18 mouse cellular contexts compared by ENCODE assay signal in the genomic region with DNA sequence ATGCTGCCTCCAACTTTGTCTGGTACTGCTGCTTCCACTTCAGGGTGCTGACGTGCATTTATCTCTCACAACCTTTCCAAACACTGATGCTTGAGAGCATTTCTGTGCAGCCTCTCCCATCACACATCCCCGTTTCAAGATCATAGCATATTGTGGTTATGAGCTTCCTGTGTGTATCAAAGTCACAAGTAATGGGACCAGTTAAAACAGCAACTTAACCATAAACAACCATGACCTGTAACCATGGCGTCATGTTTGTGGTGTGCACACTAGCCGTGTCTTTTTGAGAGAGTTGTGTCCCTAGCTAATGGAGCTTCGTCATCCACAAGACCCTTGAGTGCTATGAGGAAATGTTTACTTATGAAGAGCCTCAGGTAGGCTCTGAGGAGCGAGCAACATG. TPM values are rescaled to one million over a fixed set of nuclear protein-coding genes. Genes with fewer than 3 reads are reported as not detected.
"Had no signal": no experiment of that assay in that cellular context is flagged by ENCODE, and none has a peak within 500 bp of the region (broad histone marks: within the 10 kb centered on the region; RNA-seq: fewer than 3 reads in every experiment).

No protein-coding gene starts in this region.

- H3K4me2 ChIP-seq: limb, embryonic 13.5 days; liver, embryonic 15.5 days; lung, embryonic 14.5 days; midbrain, embryonic 12.5 days; neural tube, embryonic 15.5 days had no signal

- H3K9me3 ChIP-seq: limb, embryonic 13.5 days; liver, embryonic 15.5 days; midbrain, embryonic 12.5 days; neural tube, embryonic 15.5 days had no signal

- H3K9ac ChIP-seq: limb, embryonic 13.5 days; liver, embryonic 15.5 days; lung, embryonic 14.5 days; midbrain, embryonic 12.5 days; neural tube, embryonic 15.5 days had no signal

- DNase-seq: kidney, adult 8-10 months; kidney, postnatal 25 days; left cerebral cortex, postnatal 4 days; lung, embryonic 14.5 days; lung, postnatal 14 days; retina, postnatal 1 day; right cerebral cortex, postnatal 4 days; spleen, adult 18-20 months; thymus, adult 18-20 months had no signal

- ATAC-seq: intestine, postnatal 0 days; midbrain, embryonic 16.5 days had no signal

- H3K27me3 ChIP-seq: limb, embryonic 13.5 days; liver, embryonic 15.5 days; midbrain, embryonic 12.5 days; neural tube, embryonic 15.5 days had no signal

- H3K4me1 ChIP-seq: limb, embryonic 13.5 days; liver, embryonic 15.5 days; midbrain, embryonic 12.5 days; neural tube, embryonic 15.5 days had no signal

- H3K27ac ChIP-seq: layer of hippocampus, adult 2 months; limb, embryonic 13.5 days; liver, embryonic 15.5 days; macrophage; midbrain, embryonic 12.5 days; neural tube, embryonic 15.5 days had no signal

- H3K4me3 ChIP-seq: layer of hippocampus, adult 2 months; limb, embryonic 13.5 days; liver, embryonic 15.5 days; midbrain, embryonic 12.5 days; neural tube, embryonic 15.5 days had no signal

RNA-seq across cellular contexts. Expression of a gene that starts 48.1 kb away (rescaled TPM):
- polyA plus RNA-seq: macrophage; stomach, embryonic 14.5 days had no signal
